Mouse (Mus musculus): ENCODE data around the gene Fos.
"Not testable (repeated sequence)": the region's sequence is repeated elsewhere in the genome, so short reads cannot be mapped to it uniquely, and the experiment has no call there.

Fos gene

GRCm38 (mm10) chr12:85522631-85523388 is 49.1 kb downstream of the Fos start:
- DNase-seq (ENCODE audit: low spot score in 2 of 2), result no peak

- no peak for DNase-seq (ENCODE audit: low spot score in 2 of 2)
These were observed 49.9 kb downstream of the Fos start for GRCm38 (mm10) chr12:85523421-85524192.

- no peak for DNase-seq (ENCODE audit: low spot score in 2 of 2)
These were observed 50.6 kb downstream of the Fos start for GRCm38 (mm10) chr12:85524193-85524858.

GRCm38 (mm10) chr12:85524859-85525495 is 51.3 kb downstream of the Fos start:
- not testable (repeated sequence) for DNase-seq (ENCODE audit: low spot score in 2 of 2)

Measured in urinary bladder, postnatal 36 days (tissue).